Mouse (Mus musculus): ENCODE data around the gene Lyrm7.

GRCm38 (mm10) chr11:54909273-54909672 is 48.6 kb upstream of the Lyrm7 start:
- no peak for TF ChIP-seq CTCF (IDR thresholded peaks at IDR 0.05; ENCODE audit: low read depth, low read length)
- no peak for TF ChIP-seq EP300 (IDR thresholded peaks at IDR 0.05; ENCODE audit: insufficient read depth, low read depth, low read length)
- TF ChIP-seq POLR2A (IDR thresholded peaks at IDR 0.05; ENCODE audit: insufficient read depth, low read length): no peak
